Mouse (Mus musculus) spleen, postnatal 10 days (tissue): ENCODE results near the gene Angptl2.

Source experiments
- DNase-seq, 2 experiments: peaks; one replicate each; pipeline ENCODE4 v3.0.0; 2021 to 2022; ENCODE audit warnings: low spot score in 2 of 2

Angptl2 gene

GRCm38 (mm10) chr2:33215700-33216509 lies at the start of gene Angptl2:
Angptl2 (plus strand) TSS chr2:33216069.
- DNase-seq: peak in 1 of 2 experiments; percentile 64

- DNase-seq: no peak
Measured at GRCm38 (mm10) chr2:33167060-33167459, 48.8 kb upstream of the Angptl2 start.

GRCm38 (mm10) chr2:33169445-33169844 lies 46.4 kb upstream of the Angptl2 start:
- DNase-seq: no peak

- DNase-seq: no peak
Measured at GRCm38 (mm10) chr2:33170777-33171565, 44.9 kb upstream of the Angptl2 start.

- no peak for DNase-seq
Measured at GRCm38 (mm10) chr2:33173126-33173525, 42.7 kb upstream of the Angptl2 start.

GRCm38 (mm10) chr2:33173686-33174085 lies 42.2 kb upstream of the Angptl2 start:
- no peak for DNase-seq

GRCm38 (mm10) chr2:33176516-33176915 lies 39.4 kb upstream of the Angptl2 start:
- no peak for DNase-seq

- DNase-seq: no peak
Measured at GRCm38 (mm10) chr2:33176921-33177320, 38.9 kb upstream of the Angptl2 start.

- no peak for DNase-seq
Measured at GRCm38 (mm10) chr2:33177443-33178242, 38.2 kb upstream of the Angptl2 start.

- DNase-seq: no peak
Measured at GRCm38 (mm10) chr2:33178243-33178932, 37.5 kb upstream of the Angptl2 start.

- DNase-seq: no peak
Measured at GRCm38 (mm10) chr2:33179171-33179929, 36.5 kb upstream of the Angptl2 start.

- no peak for DNase-seq
Measured at GRCm38 (mm10) chr2:33179930-33180630, 35.8 kb upstream of the Angptl2 start.

- no peak for DNase-seq
Measured at GRCm38 (mm10) chr2:33183321-33183720, 32.5 kb upstream of the Angptl2 start.

GRCm38 (mm10) chr2:33184641-33185040 lies 31.2 kb upstream of the Angptl2 start:
- no peak for DNase-seq

GRCm38 (mm10) chr2:33185258-33185657 lies 30.6 kb upstream of the Angptl2 start:
- peak in 1 of 2 experiments; percentile 49 for DNase-seq

GRCm38 (mm10) chr2:33186505-33186904 lies 29.4 kb upstream of the Angptl2 start:
- DNase-seq: no peak

- no peak for DNase-seq
Measured at GRCm38 (mm10) chr2:33187874-33188273, 28.0 kb upstream of the Angptl2 start.

GRCm38 (mm10) chr2:33188925-33189670 lies 26.8 kb upstream of the Angptl2 start:
- no peak for DNase-seq

- DNase-seq: no peak
Measured at GRCm38 (mm10) chr2:33189976-33190375, 25.9 kb upstream of the Angptl2 start.
